Mouse (Mus musculus): Measurements from ENCODE around the gene Il17d. TPM values are rescaled to one million over a fixed set of nuclear protein-coding genes. Genes with fewer than 3 reads are reported as not detected.

The Il17d gene
- polyA plus RNA-seq, 1 experiment from 2014 or later: 12.1 TPM

DNA sequence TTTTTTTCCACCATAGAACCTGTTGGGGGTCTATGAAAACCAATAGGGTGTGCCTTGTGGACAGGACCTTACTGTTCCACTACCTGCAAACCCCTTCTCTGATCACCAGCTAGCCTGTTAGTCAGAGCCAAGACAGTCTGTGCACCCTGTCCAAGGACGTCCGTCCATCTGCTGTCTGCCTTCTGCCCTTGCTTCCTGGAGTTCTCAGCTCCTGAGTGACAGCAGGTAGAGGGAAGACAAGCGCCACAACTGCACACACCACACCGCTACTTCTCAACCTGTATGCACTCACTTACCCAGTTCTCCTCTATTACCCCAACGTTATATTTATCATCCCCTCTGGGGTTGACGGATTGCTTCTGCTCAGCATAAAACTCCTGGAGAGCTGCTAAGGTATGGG is 41.0 kb downstream of the Il17d start:
- 81% methylated on average over 6 of the region's 6 CpGs for WGBS
- no peaks in the 10 kb centered on the region for H3K27me3 ChIP-seq
- H3K9ac ChIP-seq: no peak overlapping the region
- H3K27ac ChIP-seq: no peak overlapping the region
- no peak overlapping the region for H3K4me2 ChIP-seq
- ATAC-seq (ENCODE audit: insufficient number of reproducible peaks, low FRiP score, low TSS enrichment, low read depth): no peak
- H3K4me3 ChIP-seq: no peak overlapping the region
- no peaks in the 10 kb centered on the region for H3K4me1 ChIP-seq
- peaks cover 12% of the 10 kb centered on the region; the same call in 1 of the 2 replicates for H3K36me3 ChIP-seq
- no peaks in the 10 kb centered on the region for H3K9me3 ChIP-seq

DNA sequence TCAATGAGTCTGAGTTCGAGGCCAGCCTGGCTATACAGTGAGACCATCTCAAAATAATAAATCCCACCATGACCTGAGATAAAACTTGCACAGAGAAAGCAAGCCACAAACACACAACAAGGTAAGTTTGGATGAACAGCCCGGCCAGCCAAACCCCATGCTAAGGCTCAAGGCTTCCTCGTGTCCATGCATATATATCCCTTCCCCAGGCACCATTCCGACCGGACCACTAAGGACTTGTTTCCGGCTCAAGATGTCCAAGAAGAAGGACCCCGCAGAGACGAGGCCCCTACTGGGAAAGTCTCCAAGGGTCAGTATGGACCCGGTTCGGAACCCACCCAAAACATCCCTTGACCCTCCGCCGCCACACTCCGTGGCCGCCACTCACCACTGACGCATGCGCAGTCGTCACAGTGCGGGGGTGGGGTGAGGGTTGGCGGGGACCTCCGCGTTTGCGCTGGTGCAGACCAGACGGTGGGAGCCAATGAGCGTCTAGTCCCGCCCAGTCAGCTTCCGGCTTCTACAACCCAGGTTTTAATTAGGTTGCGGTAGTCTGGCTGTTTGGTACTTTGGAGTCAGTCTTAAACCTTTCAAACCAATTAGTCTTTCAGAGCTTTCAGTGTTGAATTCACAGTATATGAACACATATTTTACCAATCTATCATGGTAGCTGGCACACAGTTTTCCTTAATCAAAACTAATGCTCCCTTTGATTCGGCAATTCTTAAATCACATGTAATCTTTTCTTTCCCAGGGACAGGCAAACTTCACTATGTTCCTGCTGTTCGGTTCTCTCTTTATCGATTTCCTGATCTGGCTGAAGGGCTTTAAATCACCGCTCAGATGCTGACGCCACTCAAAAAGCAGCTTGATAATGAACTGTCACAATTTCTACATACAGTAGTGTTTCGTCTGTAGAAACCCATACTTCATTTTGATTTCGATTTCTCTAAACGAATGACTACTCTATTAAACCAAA is 46.9 kb downstream of the Il17d start, which contains the start of gene Eef1akmt1:
Gene Eef1akmt1 (minus strand): TSS at position 458 of the 979 bp plus-strand sequence.
- peaks cover 3% of the 10 kb centered on the region; the same call in 1 of the 2 replicates for H3K36me3 ChIP-seq
- WGBS: 7% methylated on average over 35 of the region's 35 CpGs
- peak within 1 kb of the TSS; percentile 54 for H3K4me2 ChIP-seq
- peaks cover 3% of the 10 kb centered on the region; the same call in 1 of the 2 replicates for H3K4me1 ChIP-seq
- peak within 1 kb of the TSS; percentile 85 for H3K27ac ChIP-seq
- peak within 1 kb of the TSS; percentile 70 for H3K4me3 ChIP-seq
- H3K9ac ChIP-seq: peak within 1 kb of the TSS; percentile 69
- no peaks in the 10 kb centered on the region for H3K27me3 ChIP-seq
- no peaks in the 10 kb centered on the region for H3K9me3 ChIP-seq
- peak; percentile 98 for ATAC-seq (ENCODE audit: insufficient number of reproducible peaks, low FRiP score, low TSS enrichment, low read depth)

DNA sequence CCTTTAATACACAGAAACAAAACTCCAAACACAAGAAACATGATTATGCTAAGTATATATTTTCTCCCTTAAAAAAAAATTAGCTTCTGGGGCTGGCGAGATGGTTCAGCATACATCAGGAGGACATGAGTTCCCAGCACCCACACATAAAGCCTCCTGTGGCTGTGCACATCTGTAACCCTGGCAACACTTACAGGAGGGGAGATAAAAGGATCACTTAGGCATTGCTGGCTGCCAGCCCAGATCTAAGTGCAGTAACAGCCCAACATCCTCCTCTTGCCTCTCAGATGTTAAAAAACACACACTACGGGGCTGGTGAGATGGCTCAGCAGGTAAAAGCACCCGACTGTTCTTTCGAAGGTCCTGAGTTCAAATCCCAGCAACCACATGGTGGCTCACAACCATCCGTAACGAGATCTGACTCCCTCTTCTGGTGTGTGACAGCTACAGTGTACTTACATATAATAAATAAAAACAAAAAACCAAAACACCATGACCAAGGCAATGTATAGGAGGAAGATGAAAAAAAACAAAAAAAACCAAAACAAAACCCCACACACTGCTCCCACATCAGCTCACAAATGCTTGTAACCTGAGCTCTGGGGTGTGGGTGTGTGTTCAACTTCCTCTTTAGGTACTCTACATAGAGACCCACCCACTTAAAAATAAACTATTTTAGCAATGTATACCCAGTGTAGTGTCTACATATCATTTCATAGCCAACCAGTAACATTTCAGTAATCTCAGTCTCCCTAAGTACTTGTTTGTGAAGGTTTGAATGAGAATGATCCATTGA is 50.4 kb downstream of the Il17d start:
- Histone ChIP-seq H3K27ac (no peak overlapping the region), H3K9ac (no peak overlapping the region), H3K4me1 (peaks cover 3% of the 10 kb centered on the region; the same call in 1 of the 2 replicates), H3K4me3 (no peak overlapping the region), H3K36me3 (peaks cover 11% of the 10 kb centered on the region), H3K4me2 (no peak overlapping the region), H3K9me3 (no peaks in the 10 kb centered on the region), H3K27me3 (no peaks in the 10 kb centered on the region)
- 82% methylated on average over 6 of the region's 6 CpGs for WGBS
- no peak for ATAC-seq (ENCODE audit: insufficient number of reproducible peaks, low FRiP score, low TSS enrichment, low read depth)

DNA sequence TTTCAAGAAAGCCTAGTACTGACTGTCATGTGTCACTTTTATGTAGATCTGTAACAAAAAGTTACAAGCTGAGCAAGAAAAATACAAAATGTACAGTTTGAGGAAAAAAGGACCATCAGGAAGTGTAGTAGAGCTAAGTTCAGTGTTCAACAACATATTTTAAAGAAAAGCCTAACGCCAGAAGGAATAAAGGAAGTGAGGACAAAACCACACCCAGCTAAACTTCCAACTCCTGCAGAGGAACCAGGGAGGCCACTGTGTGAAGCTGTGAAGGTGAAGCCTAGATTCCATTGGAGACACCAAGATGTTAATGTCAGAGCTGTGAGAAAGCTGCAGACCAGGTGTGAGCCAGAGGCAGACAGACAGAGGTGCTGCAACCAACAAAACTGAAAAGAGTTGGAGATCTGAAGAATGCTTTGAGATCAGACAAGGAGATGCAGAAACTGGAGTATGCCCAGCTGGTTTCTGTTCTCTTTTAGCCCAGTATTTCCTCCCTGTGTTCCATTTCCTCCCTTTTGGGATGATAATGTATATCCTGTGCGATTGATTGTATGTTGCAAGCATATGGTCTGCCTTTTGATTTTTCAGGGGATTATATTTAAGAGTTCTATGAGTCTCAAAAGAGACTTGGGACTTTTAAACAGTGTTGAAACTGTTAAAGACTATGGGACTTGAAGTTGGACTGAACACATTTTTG is 51.9 kb downstream of the Il17d start:
- Histone ChIP-seq H3K36me3 (peaks cover 16% of the 10 kb centered on the region), H3K4me2 (no peak overlapping the region), H3K9ac (no peak overlapping the region), H3K9me3 (no peaks in the 10 kb centered on the region), H3K4me3 (no peak overlapping the region), H3K27me3 (no peaks in the 10 kb centered on the region), H3K4me1 (no peaks in the 10 kb centered on the region), H3K27ac (no peak overlapping the region)
- ATAC-seq (ENCODE audit: insufficient number of reproducible peaks, low FRiP score, low TSS enrichment, low read depth): no peak
- 93% methylated on average over 2 of the region's 2 CpGs for WGBS

DNA sequence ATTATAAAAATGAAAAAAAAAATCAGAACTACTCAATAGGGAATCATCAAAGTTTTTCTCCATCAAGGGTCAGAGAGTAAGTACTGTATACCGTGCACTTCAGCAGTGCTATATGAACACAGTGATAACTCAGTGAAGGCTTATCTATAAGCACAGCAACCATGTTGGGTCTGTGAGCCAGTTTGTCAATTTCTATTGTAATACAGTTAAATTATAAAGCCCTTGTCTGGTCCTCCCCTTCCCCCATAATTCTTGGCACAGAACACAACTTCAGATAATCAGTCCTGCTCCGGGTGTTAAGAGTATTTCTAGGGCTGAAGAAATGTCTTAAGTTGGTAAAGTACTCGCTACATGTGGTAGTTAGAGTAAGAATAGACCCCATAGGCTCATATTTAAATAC is 67.3 kb downstream of the Il17d start:
- H3K36me3 ChIP-seq: peaks cover 77% of the 10 kb centered on the region
- ATAC-seq (ENCODE audit: insufficient number of reproducible peaks, low FRiP score, low TSS enrichment, low read depth): no peak

More for the DNA sequence above, 67.3 kb downstream of the Il17d start:
- Histone ChIP-seq H3K9me3 (no peaks in the 10 kb centered on the region), H3K4me2 (no peak overlapping the region), H3K27me3 (no peaks in the 10 kb centered on the region), H3K9ac (no peak overlapping the region), H3K4me3 (no peak overlapping the region), H3K4me1 (no peaks in the 10 kb centered on the region), H3K27ac (no peak overlapping the region)
- WGBS: 94% methylated on average over 3 of the region's 3 CpGs

Other genes with a start within 250 kb of the Il17d start
- gene Cryl1, start 126.2 kb upstream of the Il17d start, polyA plus RNA-seq (2015; fragmentation: Nextera tagmentation; extraction: Ambion mirVana): 51.1 and 53.1 TPM in 2 replicates
- gene Ift88, start 100.7 kb upstream of the Il17d start, polyA plus RNA-seq (2015; fragmentation: Nextera tagmentation; extraction: Ambion mirVana): 14.5 and 15.9 TPM in 2 replicates
- gene Eef1akmt1, start 46.8 kb downstream of the Il17d start, polyA plus RNA-seq (2015; fragmentation: Nextera tagmentation; extraction: Ambion mirVana): 88.8 and 89.8 TPM in 2 replicates
- gene Xpo4, start 140.7 kb downstream of the Il17d start, polyA plus RNA-seq (2015; fragmentation: Nextera tagmentation; extraction: Ambion mirVana): 18.7 and 19.1 TPM in 2 replicates
- gene Gm49361, start 221.3 kb downstream of the Il17d start, polyA plus RNA-seq (2015; fragmentation: Nextera tagmentation; extraction: Ambion mirVana): not detected in 2 replicates
- 25.0 and 28.0 TPM in 2 replicates for gene Lats2, start 233.6 kb downstream of the Il17d start, polyA plus RNA-seq (2015; fragmentation: Nextera tagmentation; extraction: Ambion mirVana)

Data from limb, embryonic 15.5 days (tissue).